Mouse (Mus musculus) cerebellum, postnatal 14 days (tissue): ENCODE measurements around the gene Dennd4b.

Experiments
- DNase-seq, 2 experiments: peaks; one replicate each; pipeline ENCODE4 v3.0.0; 2021; ENCODE audit warnings: mixed read lengths in 2 of 2

Gene Dennd4b

DNA sequence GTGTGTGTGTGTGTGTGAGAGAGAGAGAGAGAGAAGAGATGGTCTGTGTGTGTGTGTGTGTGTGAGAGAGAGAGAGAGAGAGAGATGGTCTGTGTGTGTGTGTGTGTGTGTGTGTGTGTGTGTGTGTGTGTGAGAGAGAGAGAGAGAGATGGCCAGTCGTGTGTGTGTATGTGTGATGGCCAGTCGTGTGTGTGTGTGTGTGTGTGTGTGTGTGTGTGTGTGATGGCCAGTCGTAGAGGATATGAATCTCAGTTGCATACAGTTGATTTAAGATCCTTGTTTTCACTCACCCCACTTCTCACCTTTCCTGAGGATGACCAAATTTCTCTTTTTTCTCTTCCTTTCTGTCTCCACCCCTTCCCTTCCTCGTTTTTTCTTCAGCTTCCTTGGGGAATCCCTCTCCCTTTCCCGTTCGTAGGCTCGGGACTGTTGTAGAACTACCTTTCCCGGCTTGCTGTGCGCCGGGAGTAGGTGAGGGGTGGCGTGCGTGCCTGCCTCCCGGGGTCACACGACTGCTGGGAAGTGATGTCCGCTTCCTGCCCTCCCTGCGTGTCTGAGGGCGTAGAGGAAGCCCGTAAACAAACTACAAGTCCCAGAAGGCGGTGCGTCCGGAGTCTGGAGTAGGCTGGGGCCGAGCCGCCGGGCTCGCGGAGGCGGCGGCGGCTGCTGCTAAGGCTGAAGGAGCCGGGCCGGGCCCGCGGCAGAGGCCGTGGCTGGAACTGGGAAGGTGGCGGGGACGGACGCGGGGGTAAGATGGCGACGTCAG lies 11.1 kb upstream of the Dennd4b start, which contains the start of gene Crtc2:
TSS of gene Crtc2 (plus strand) at position 511 of the 766 bp plus-strand sequence.
- peak; percentile 95 to 96 for DNase-seq

DNA sequence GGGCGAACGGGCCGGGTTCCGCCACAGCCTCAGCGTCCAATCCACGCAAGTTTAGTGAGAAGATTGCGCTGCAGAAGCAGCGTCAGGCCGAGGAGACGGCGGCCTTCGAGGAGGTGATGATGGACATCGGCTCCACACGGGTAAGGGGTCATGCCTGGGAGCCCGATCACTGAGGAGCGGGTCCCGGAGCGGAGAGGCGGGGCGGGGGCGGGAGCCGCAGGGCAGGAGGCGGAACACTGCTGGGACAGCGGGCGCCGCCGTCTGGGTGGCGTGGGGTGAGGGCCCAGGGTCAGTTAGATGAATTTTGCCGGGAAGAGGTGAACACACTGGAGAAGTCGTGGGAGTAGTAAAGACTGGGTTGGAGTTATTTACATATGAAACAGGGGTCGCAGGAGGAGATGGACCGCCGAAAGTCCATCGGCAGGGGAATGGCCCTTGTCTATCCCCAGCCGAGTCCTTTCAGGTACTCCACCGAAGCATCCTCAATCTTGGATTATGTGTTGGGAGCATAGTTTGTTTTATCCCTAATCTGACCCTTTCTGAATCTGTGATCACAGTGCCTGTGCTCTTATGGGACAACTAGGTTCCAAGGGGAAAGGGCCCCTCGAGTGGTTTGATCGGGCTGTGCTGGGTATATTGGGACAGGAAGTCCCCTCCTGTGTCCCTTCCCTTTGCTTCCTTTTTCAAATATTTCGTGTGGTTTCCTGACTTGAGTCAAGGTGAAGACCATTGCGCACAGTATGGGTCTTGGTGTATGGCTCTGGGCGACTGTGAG lies 10.4 kb upstream of the Dennd4b start:
- no peak for DNase-seq

DNA sequence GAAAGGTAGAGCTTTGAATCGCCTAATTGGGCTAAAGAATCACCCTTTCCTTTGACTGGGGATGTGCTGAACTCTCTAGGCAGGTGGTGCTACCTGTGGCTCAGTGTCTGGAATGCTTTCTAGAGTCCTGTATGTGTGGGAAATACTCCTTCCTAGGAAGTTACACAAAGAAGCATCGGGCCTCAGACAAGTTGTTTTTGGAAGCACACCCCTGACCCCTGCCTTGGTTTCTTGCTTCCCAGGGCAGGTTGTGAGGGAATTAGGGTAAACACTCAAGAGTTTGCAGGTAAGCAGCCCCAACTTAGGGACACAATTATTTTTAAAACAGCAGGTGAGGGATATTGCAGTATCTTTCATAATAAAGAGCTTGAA lies 9.8 kb upstream of the Dennd4b start:
- no peak for DNase-seq

DNA sequence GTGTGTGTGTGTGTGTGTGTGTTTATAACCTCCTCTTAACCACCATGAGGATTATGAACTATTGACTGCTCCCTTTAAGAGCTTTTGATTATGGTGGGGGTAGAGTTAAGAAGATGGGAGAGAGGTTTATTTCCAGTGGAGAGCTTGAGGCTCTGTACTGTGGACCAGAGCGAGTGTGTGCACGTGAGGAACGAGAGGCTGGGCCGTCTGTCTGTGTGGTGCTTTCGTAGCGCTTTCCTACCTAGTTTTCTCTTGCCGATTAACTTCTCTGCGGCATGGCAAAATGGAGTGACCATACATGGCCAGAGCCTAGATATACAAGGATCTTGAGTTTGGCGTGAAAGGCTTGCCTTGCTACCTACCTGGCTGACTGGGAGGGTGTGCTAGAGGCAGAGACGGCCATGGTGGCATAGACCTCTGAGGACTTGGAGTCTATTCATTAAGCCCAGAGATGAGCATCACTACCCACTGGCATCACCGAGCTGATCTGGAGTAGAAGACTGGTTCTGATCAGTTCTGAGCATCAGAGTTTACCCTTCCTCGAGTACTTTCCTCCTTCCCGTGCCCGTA lies 9.1 kb upstream of the Dennd4b start:
- peak in 1 of 2 experiments; percentile 41 for DNase-seq

DNA sequence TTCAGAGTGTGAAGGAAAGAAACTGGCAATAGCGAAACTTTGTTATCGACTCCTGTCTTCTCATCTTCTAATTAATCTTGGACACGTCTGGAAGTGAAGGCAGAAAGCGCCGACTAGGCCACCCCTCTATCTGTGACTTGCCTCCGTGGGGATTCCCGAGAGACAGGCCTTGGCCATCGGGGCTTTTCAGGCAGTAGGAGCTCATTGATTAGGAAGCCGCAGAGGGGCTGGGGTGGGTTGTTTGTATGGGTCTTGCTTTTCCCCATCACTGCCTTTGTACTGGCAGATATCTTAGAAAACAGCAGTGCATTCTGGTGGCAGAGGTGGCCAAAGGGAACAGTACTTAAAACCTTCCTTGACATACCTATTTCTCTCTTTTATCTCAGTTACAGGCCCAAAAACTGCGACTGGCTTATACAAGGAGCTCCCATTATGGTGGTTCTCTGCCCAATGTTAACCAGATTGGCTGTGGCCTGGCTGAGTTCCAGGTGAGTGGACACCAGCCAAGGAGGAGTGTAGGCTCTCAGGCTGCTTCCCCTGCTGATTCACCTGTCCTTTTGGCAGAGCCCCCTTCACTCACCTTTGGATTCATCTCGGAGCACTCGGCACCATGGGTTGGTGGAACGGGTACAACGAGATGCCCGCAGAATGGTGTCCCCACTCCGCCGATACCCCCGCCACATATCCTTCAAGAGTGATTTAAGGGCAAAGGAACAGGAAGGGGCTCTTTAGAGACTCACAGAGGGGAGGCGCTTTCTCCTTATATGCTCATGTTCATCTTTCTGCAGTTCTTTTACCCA lies 8.1 kb upstream of the Dennd4b start:
- peak; percentile 99 to 100 for DNase-seq

DNA sequence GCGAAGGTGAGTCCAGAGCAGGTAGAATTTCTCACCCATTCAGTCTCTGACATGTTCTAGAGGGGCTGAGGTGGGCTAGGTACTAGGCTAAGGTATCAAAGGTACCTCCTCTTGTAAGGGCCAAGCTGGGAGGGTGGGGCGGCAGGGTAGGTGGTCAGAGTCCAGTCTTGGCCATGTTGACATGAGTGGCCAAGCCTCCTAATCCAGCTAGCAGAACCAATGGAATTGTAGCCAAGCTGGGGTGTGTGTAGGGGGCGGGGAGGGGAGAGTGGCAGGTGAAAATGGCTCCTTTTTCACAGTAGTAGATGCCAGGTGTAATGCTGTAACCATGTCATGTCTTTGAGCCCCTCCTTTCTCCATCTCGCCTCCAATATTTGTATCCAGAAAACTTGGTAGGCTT lies 6.5 kb upstream of the Dennd4b start:
- DNase-seq, result peak in 1 of 2 experiments; percentile 29

DNA sequence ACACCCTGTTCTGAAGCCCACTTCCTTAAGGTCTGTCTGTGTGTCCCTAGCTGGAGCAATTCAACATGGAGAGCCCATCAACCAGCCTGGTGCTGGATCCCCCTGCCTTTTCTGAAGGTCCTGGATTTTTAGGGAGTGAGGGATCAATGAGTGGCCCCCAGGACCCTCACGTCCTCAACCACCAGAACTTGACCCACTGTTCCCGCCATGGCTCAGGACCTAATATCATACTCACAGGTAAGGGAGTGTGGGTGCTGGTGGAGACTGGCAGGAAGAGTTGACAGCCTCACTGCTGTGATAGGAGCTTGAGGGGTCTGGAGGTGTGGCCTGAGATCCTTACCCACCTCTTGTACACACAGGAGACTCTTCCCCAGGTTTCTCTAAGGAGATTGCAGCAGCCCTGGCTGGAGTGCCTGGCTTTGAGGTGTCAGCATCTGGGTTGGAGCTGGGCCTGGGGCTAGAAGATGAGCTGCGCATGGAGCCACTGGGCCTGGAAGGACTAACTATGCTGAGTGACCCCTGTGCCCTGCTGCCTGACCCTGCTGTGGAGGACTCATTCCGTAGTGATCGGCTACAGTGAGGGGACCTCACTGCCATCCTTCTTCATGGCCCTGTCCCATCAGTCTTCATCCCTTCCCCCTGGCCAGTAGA lies 1.7 kb upstream of the Dennd4b start:
- DNase-seq, result peak in 1 of 2 experiments; percentile 9

DNA sequence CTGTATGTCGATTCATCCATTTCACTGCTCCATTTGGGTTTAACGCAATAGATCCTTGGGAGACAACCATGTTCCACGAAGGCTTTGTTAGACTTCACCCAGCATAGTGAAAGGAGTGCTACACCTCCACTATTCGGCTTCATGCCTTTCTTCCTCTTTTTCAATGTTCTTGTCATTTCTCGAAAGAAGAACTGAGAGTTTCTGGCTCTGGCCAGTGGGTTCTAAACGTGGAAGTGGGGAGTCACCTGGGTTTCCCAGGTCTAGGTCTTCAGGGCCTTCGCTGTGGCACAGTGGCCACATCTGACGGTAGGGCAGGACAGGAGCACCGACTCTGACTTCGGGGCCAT lies 325 bp upstream of the Dennd4b start:
- DNase-seq, result no peak

DNA sequence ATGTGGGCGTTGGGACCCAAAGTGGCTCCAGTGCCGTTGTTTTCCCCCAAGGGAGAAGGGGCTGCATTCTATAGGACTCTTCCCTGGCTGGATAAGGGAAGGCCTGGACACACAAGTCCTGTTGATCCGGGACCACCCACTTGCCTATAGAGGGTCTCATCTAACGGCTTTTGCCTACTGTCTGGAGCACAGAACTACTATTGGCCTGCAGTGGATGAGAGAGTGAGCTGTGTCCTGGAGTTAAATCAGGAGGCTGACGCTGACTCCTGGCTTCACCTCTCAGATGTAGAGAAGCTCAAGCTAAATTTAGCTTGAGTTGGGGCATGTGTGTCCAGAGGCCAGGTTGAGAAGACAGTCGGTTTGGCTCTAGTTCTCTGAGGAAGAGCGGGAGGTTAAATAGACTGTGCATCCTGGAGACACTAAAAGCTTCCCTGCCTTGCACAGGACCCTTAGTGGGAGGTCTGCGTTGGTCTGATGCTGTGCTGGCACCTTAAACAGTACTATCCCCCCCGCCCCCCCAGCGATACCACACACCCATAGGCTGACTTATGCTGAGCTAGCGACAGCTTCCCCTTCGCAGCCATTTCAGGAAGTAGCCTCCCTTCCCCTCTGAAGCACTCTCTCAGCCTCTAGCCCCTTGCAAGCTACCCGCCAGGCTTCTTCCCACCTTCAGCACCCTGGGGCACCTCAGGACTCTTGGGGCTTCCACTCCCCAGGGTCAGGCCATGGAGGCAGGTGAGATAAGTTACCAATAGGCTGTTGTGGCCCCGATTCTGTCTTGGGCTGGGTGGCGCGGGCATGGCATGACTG lies 1.2 kb downstream of the Dennd4b start:
- DNase-seq, result peak in 1 of 2 experiments; percentile 67

DNA sequence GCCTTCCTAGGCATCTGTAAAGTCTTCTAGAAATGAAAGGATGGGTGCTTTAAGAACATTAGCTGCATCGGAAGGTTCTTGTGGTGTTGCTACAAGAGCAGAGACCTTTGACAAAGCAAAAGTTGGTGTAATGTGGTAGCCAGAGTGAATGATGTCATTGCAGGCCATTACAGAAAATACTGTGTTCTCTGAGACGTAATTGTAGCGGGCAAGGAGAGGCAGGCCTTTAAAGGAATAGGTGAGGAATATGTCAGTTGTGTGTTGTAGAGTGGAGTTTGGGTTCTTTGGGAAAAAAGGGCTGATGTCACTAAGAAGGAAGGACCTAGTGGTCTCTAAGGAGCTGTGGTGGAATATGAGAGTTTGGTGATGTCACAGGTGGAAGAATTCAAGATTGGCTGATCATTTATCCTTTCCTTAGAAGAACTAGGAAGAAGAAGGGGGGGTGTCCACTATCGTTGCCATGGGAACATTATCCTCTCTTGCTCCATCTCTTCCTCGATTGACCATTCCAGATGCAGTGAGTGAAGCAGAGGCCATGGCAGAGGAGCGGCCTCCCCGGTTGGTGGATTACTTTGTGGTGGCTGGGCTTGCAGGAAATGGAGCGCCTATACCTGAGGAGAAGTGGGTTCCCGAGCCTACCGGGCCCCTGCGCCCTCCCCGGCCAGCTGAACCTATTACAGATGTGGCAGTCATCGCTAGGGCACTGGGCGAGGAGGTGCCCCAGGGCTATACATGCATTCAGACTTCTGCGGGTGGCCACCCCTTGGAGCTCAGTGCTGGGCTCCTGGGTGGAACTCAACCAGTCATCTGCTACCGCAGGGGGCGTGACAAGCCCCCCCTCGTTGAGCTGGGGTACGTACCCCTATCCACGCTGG lies 2.2 kb downstream of the Dennd4b start:
- DNase-seq, result no peak

DNA sequence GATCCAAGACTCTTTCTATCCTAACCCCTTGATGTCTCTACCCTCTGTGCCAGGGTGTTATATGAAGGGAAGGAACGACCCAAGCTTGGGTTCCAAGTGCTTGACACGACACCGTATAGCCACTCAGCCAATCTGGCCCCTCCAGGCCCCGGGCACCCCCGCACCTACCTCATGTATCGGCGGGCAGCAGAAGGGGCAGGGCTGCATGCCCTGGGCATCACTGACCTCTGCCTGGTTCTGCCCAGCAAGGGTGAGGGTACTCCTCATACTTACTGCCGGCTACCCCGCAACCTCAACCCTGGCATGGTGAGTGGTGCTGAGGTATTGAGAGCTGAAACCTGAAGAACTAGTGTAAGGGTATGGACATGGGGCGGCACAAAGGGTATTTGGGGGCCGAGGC lies 3.2 kb downstream of the Dennd4b start:
- no peak for DNase-seq

DNA sequence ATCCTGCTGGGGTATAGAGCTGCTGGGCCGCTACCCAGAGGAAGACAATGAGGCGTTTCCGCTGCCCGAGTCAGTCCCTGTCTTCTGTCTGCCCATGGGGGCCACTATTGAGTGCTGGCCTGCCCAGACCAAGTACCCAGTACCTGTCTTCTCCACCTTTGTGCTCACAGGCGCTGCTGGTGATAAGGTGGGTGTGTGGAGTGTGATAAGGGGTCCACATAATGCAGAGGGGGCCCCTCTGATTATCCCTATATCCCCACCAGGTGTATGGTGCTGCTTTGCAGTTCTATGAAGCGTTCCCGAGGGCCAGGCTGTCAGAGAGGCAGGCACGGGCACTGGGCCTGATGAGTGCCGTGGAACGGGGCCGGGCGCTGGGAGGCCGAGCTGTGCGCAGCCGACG lies 4.0 kb downstream of the Dennd4b start:
- DNase-seq, result no peak

DNA sequence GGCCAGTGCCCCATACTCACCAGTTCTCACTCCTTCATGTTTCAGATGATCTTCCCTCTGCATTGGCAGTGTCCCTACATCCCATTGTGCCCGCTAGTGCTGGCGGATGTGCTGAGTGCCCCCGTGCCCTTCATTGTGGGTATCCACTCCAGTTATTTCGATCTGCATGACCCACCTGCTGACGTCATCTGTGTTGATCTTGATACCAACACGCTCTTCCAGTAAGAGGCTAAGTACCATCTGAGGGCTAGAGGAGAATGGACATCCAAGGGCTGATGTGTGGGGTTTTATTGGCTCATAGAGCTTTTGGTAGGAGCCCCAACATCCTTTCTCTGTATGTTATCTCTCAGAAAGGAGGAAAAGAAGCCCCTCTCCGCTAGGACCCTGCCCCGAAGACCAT lies 5.8 kb downstream of the Dennd4b start:
- DNase-seq, result no peak

DNA sequence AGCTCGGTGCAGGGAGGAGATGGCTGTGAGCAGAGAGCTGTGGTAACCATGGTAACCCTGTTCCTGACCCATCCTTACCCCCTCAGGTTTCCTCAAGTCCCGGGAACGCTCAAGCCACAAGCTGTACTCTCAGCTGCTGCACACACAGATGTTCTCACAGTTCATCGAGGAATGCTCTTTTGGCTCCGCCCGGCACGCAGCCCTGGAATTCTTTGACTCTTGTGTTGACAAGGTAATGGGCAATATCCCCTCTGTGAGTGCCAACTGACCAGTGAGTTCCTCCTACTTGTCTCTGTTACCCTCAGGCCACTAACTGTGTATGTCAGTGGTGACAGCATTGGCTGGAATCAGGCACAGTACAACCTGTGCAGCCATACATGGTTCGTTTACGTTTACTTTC lies 7.2 kb downstream of the Dennd4b start:
- no peak for DNase-seq

DNA sequence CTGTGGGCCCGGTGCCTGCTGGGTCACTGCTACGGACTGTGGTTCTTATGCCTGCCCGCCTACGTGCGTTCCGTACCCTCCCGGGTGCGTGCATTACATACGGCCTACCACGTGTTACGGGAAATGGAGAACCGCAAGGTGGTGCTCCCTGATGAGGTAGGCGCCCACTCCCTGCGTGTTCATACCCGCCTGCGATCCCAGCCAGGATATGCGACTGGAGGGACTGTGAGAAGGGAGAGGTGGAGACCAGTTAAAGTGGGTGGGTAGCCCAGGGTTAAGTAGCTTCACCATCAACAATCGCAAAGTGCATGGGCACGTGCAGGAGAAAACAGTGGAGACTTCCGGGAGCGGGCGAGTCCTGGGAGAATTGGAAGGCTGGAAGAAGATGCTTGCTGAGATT lies 8.9 kb downstream of the Dennd4b start:
- DNase-seq, result no peak

DNA sequence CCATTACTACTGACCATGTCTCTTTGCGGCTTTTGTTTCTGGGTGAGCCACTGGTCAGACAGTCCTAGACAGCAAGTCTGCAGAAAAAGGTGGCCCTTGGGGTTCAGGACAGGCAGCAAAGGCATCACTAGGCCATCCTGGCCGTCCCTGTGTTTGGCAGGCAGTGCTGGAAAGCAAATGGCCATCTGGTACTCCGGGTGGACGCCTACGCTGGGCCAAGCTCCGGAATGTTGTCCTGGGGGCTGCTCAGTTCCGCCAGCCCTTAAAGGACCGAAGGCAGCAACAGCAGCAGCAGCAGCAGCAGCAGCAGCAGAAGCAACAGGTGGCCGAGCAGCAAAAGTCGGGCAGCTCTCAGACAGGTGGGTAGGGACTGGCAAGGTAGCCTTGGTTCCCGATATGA lies 10.3 kb downstream of the Dennd4b start:
- peak; percentile 79 to 88 for DNase-seq

DNA sequence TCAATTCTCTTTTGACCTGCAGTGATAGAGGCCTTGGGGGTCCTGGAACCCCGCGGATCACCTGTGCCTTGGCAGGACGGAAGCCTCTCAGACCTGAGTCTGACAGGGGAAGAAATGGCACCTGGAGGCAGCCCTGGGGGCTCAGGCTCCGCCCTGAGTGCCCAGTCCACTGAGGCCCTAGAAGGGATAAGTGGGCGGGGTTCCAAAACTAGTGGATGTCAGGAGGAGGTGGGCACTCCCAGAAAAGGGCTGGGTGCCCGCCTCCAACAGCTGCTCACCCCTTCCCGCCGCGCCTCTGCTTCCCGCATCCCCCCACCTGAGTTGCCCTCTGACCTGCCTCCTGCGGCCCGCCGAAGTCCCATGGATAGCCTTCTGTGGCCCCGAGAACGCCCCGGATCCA lies 11.9 kb downstream of the Dennd4b start:
- peak; percentile 39 to 52 for DNase-seq

DNA sequence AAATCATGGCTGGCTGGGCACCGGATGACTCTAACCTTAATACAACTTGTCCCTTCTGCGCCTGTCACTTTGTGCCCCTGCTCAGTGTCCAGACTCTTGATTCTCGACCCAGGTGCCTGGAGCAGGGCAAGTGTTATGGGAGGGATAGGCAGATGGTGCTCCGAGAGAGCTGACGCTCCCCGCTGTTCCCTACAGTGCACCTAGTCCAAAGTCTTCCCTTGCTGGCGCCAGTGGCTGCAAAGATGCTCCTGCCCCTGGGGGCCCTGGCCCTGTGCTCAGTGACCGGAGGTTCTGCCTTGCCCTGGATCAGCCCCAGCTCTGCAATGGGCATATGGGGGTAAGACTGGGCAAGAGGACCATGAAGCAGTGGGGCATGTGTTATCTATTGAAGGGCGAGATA lies 12.8 kb downstream of the Dennd4b start:
- DNase-seq, result peak; percentile 79 to 90

DNA sequence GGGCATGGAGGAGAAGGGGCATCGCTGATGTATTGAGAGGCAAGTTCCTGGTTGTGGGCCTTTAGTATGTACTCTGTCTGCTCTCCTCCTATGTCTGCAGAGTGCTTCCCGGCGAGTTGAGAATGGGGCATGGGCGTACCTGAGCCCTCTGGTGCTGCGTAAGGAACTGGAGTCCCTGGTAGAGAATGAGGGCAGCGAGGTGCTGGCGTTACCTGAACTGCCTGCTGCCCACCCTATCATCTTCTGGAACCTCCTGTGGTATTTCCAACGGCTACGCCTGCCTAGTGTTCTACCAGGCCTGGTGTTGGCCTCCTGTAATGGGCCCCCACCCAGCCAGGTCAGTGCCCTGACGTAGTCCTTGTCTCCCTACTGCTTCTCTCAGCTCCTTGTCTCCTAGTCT lies 13.2 kb downstream of the Dennd4b start:
- DNase-seq, result no peak

DNA sequence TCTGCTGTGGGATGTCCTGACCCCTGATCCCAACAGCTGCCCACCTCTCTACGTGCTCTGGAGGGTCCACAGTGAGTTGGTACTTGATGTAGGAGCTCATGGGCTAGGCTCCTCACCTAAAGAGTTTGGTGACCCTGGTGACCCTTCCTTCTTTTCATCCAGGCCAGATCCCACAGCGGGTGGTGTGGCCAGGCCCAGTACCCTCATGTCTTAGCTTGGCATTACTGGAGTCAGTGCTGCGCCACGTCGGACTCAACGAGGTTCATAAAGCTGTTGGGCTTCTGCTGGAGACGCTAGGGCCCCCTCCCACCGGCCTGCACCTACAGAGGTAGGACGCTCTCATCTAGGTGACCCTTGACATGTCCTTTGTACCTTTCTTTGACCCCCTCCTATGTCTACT lies 14.2 kb downstream of the Dennd4b start:
- DNase-seq, result no peak

DNA sequence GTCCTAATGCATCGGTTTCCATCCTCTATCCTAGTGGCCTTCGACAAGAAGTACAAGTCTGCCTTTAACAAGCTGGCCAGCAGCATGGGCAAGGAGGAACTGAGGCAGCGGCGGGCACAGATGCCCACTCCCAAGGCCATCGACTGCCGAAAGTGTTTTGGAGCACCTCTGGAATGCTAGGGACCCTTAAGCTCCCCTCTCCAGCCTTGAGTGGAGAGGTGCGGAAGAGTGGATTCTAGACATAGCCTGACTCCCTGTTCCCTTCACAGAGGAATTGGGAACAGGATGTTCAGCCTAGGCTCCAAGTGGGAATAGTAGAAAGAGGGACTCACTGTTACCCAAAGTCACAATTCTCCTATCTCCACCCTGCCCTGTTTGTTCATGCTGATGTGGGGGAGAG lies 14.8 kb downstream of the Dennd4b start:
- DNase-seq, result no peak
